Mouse (Mus musculus) left cerebral cortex, postnatal 36 days (tissue): ENCODE measurements around the gene Nkx6-1. TPM values are rescaled to one million over a fixed set of nuclear protein-coding genes. Genes with fewer than 3 reads are reported as not detected.

Source experiments
- DNase-seq, 2 experiments: peaks; one replicate each; pipeline ENCODE4 v3.0.0; 2021 to 2022; ENCODE audit warnings: low spot score in 2 of 2, mixed read lengths in 1 of 2
- intact Hi-C: fragments of 180-260 bp; cut with DNase I; formaldehyde crosslinking; loops from one replicate; pipeline ENCODE4 v1.15.1; 2025
- total RNA-seq, 2 experiments: library from RNA; stranded (reverse); gene quantifications; 2 replicates each; pipeline ENCODE4 v1.2.3; 2021

Gene Nkx6-1
- total RNA-seq, 2 experiments from 2014 or later = 0.11 to 0.32 TPM

DNA sequence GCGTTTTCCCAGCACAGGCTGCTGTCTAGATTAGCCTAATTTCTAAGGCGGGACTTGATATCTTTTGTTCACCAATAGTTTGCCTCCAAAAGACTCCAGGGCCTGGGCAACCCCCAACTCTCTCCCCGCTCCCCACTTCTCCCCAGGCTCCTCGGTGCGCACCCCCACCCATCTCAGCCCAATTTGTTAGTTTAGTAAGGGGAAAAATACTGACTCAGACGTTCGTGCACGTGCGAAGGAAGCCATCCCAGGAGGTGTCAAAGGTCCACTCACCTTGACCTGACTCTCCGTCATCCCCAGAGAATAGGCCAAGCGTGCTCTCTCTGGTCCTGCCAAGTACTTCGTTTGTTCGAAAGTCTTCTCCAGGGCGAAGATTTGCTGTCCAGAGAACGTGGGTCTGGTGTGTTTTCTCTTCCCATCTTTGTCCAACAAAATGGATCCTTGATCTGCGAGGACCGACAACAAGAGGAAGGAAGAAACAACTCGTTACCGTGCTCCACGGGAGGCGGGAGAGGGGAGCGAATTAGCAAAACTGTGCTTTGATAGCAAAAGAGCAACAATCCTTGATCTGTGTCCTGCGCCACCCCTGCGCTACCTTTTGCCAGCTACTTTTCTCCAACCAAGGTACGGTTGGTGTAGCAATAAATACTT lies 3.1 kb downstream of the Nkx6-1 start:
- intact Hi-C loops = loop anchor here (10.0 kb wide), 1 partner anchor 817 kb away; the partner anchor contains the start of gene Gpat3
- DNase-seq = peak in 1 of 2 experiments; percentile 11

DNA sequence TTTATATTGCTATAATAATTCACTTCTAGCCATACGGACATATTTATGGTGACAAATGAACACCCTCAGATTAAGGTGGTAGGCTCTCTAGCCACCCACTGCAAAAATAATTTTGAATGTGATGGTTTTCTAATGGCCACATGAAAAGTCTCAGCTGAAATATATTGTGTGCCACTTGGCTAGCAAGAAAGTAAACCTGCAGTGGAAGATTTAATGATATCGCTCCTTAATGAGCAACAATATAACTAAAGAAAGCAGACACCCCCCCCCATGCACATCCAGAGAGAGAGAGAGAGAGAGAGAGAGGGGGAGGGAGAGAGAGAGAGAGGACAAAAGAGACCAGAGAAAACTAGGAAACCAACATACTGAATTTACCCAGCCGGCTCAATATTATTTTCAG lies 4.1 kb downstream of the Nkx6-1 start:
- intact Hi-C loops = loop anchor here (10.0 kb wide), 1 partner anchor 816 kb away; the partner anchor contains the start of gene Gpat3
- no peak for DNase-seq

GRCm38 (mm10) chr5:101659411-101659971 lies 5.3 kb downstream of the Nkx6-1 start:
- intact Hi-C loops = no loop called here
- peak in 1 of 2 experiments; percentile 24 for DNase-seq

- DNase-seq = no peak
- intact Hi-C loops = no loop called here
These were observed 5.9 kb downstream of the Nkx6-1 start for GRCm38 (mm10) chr5:101658984-101659290.

DNA sequence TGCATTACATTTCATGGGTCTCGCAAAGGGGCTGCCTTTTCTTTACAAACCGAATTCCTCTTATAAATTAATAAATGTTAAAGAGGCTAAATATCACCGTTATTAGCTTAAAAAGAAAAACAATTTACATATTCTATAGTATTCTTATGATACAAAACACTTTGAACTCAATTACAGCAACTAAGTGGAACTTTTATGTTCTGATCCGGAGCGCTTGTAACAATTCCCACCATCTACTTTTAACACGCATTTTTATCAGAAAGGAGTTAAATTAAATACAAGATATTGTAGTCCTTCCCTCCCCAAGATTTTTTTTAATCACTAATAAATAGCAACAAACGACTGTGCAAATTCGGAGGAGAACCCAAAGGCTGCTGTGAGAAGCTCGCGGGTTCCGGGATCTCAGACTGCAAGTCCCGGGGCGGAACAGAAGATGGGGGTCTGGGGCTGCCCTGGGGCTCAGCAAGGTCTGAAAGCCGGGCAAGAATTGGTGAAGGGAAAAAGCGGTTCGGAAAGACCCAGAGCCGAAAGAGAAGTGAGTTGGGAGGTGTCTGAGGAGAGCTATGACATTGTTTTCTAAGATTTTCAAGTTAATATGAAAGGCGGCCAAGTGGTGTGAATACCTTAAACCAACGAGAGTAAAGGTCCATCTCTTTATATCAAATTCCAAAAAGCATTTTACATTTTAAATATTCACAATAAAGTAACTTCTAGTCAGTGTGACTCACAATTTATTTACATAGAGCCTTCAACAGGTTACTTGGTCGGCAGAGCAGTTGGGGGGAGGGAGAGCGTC lies 6.4 kb downstream of the Nkx6-1 start:
- intact Hi-C loops = no loop called here
- no peak for DNase-seq

DNA sequence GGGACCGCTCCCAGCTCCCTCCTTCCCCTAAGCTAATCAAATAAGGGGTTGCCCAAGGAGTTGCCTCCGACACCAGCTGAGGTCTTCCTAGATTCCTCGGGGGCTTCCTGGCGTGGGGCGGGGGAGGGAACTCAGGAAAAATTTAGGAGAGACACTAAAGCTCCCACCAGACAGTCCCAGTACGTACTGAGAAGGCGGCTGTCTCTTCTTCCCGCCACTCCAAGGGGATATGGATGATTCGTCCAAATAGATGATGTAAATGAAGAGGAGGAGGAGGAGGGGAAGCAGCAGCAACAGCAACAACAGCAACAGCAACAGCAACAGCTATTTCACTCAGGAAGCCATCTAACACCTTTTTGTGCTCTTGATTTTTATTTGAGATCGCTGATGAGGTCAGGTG lies 7.1 kb downstream of the Nkx6-1 start:
- intact Hi-C loops = no loop called here
- no peak for DNase-seq

- intact Hi-C loops = no loop called here
- no peak for DNase-seq
These were observed 8.7 kb downstream of the Nkx6-1 start for GRCm38 (mm10) chr5:101656107-101656506.

DNA sequence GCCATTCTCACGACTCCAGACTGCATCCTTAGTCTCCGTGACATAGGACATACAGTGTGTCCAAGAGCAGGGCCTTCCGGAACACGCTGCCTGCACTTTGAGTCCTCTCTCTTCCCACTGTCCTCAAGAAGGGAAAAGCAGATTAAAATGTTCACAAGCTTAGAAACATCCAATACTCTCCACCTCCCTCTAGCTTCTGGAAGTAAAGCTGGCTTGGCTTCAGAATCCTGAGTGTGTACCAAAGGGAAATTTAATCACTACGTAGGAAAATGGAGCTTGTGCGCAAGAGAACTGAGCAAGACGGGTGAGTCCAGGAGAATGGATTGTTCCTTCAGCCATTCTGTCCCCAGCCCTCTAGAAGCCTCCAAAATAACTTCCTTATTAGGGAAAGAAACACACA lies 9.4 kb downstream of the Nkx6-1 start:
- intact Hi-C loops = no loop called here
- no peak for DNase-seq

- intact Hi-C loops = no loop called here
- DNase-seq = no peak
These were observed 16.8 kb downstream of the Nkx6-1 start for GRCm38 (mm10) chr5:101647726-101648686.

GRCm38 (mm10) chr5:101646961-101647575 lies 17.7 kb downstream of the Nkx6-1 start:
- DNase-seq = no peak
- intact Hi-C loops = no loop called here

DNA sequence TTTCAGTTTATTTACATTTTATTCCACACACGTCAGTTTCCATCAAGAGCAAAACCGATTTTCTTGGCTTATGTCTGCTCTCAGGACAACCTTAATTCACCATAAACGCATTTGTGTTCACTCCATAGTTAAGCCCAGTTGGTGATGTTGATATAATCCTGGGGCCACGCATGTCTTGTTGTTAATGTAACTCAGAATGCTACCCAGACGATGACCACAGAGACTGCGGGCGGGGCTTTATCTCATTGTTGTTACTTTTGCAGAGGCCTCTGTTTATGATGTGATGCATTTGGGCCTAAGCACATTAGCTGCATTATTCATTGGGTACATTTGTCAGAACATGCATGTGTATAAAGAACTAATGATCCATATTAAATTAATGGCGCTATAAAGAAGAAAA lies 19.7 kb downstream of the Nkx6-1 start:
- no peak for DNase-seq
- intact Hi-C loops = no loop called here

DNA sequence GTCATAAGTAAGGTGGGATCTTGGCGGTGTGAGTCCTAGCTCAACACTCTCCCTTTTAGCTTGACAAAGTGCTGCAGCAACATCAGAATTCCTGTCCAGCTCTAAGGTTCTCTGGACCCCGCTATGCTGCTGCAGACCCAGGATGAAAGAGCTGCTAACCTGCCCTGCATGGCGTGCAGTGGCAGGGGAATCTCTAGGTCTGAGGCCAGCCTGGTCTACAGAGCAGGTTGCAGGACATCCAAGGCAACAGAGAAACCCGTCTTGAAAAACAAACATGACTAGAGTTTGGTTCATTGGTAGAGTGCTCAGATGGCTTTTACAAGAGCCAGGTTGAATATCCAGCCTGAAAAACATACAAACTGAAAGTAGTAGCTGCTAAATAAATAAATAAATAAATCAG lies 26.7 kb downstream of the Nkx6-1 start:
- DNase-seq = no peak
- intact Hi-C loops = no loop called here

Other genes with a start within 250 kb of the Nkx6-1 start
- gene Cds1, start 100.1 kb upstream of the Nkx6-1 start, total RNA-seq = 10 to 100 TPM; 77.5 to 94.7 TPM